Mouse (Mus musculus) forebrain, postnatal 0 days (tissue): Measurements from ENCODE around the gene Wtap. TPM values are rescaled to one million over a fixed set of nuclear protein-coding genes. Genes with fewer than 3 reads are reported as not detected.
"Not testable (repeated sequence)": the region's sequence is repeated elsewhere in the genome, so short reads cannot be mapped to it uniquely, and the experiment has no call there.

ENCODE experiments used
- ATAC-seq: fragments of 200-750 bp; cut with Nextera tagmentation; 2 replicates; pipeline ENCODE4 v1.8.0; 2017; ENCODE audit warnings: mild to moderate bottlenecking, moderate library complexity
- DNase-seq: peaks from one replicate; pipeline ENCODE4 v3.0.0-alpha.2; 2015
- H3K27ac ChIP-seq: fragments of 300-500 bp; sonication (generic); 2 replicates; pipeline ENCODE4 v1.5.1; 2014; ENCODE audit warnings: low read depth, mild to moderate bottlenecking, antibody characterized with exemption, low read length, moderate library complexity, mixed read lengths
- H3K27me3 ChIP-seq: fragments of 300-500 bp; sonication (generic); 2 replicates; pipeline ENCODE4 v1.6.1; 2014; ENCODE audit warnings: mild to moderate bottlenecking, low read length, mixed read lengths; ENCODE audit not compliant: insufficient read depth
- H3K36me3 ChIP-seq: fragments of 300-500 bp; sonication (generic); 2 replicates; pipeline ENCODE4 v1.6.1; 2014; ENCODE audit warnings: mild to moderate bottlenecking, moderate library complexity; ENCODE audit not compliant: insufficient read depth
- H3K4me1 ChIP-seq: fragments of 300-500 bp; sonication (generic); 2 replicates; pipeline ENCODE4 v1.6.1; 2014; ENCODE audit warnings: antibody characterized with exemption; ENCODE audit not compliant: insufficient read depth
- H3K4me2 ChIP-seq: fragments of 300-500 bp; sonication (generic); 2 replicates; pipeline ENCODE4 v1.6.1; 2014; ENCODE audit warnings: low read depth, mild to moderate bottlenecking, moderate library complexity
- H3K4me3 ChIP-seq: fragments of 300-500 bp; sonication (generic); 2 replicates; pipeline ENCODE4 v1.5.1; 2014; ENCODE audit warnings: low read depth, low read length, mixed read lengths
- H3K9ac ChIP-seq: fragments of 300-500 bp; sonication (generic); 2 replicates; pipeline ENCODE4 v1.6.1; 2014; ENCODE audit warnings: mild to moderate bottlenecking
- H3K9me3 ChIP-seq: fragments of 300-500 bp; sonication (generic); 2 replicates; pipeline ENCODE4 v1.6.1; 2016; ENCODE audit warnings: low read length
- CTCF ChIP-seq: sonication (generic); IDR thresholded peaks from 2 replicates; pipeline ENCODE4 v1.5.1; 2016; ENCODE audit warnings: antibody characterized with exemption, control low read depth, low read depth
- WGBS: fragments of 180-500 bp; shearing (Covaris S2); extraction: QIAGEN DNeasy Blood & Tissue Kit; methylation state at CpG from one replicate; pipeline ENCODE4 v1.1.7; 2014; 5-methylcytosine and 5-hydroxymethylcytosine counted together
- polyA plus RNA-seq: library from polyadenylated mRNA; unstranded; fragments of >200 nt; fragmentation: Nextera tagmentation; extraction: Ambion mirVana; gene quantifications from 2 replicates; pipeline ENCODE4 v1.2.1, GENCODE M21; 2015
- total RNA-seq: library from RNA; depleted of rRNA; stranded (reverse); fragments of >200 nt; gene quantifications from 2 replicates; pipeline ENCODE4 v1.2.3, GENCODE M21; 2014

Wtap gene
- total and polyA plus RNA-seq, 2 experiments from 2014 or later: 111 to 148 TPM

DNA sequence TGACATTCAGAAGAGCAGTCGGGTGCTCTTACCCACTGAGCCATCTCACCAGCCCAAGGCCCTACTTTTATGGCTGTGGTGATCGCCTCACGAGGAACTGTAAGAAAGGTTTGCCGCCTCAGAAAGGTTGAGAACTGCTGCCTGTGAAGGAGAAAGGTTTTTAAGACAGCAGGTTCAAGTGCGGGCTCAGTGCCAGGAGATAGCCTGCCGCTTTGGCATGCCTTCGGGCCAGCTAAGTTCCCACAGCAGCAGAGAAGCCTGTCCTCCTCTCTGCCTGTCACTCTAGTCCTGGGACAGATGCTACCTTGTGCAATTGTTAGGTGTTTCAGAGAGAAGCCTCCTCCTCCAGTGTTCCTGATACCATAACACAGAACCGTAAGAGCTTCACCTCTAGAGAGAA, 37.3 kb downstream of the Wtap start:
- no peak overlapping the region for H3K4me2 ChIP-seq
- peaks cover 16% of the 10 kb centered on the region for H3K4me1 ChIP-seq
- no peak overlapping the region for H3K9ac ChIP-seq
- no peaks in the 10 kb centered on the region for H3K9me3 ChIP-seq
- ATAC-seq (no peak), DNase-seq (no peak)
- TF ChIP-seq CTCF: no peak
- whole genome bisulfite sequencing: 87% methylated on average over 8 of the region's 8 CpGs
- no peak overlapping the region for H3K4me3 ChIP-seq
- H3K27ac ChIP-seq: no peak overlapping the region
- peaks cover 30% of the 10 kb centered on the region for H3K36me3 ChIP-seq
- no peaks in the 10 kb centered on the region for H3K27me3 ChIP-seq

DNA sequence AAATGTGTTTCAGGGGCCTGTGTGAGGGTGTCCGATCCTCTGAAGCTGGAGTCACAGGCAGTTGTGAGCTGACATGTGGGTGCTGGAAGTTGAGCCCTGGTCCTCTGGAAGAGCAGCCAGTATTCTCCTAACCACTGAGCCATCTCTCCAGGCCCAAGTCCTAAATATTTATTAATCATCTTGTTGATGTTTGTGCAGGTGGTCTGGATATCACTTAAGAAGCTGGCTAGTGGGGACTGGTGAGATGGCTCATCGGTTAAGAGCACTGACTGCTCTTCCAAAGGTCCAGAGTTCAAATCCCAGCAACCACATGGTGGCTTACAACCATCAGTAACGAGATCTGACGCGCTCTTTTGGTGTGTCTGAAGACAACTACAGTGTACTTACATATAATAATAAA, 44.3 kb downstream of the Wtap start:
- H3K27ac ChIP-seq: no peak overlapping the region
- no peak for TF ChIP-seq CTCF
- ATAC-seq (no peak), DNase-seq (no peak)
- 94% methylated on average over 5 of the region's 5 CpGs for WGBS
- H3K4me1 ChIP-seq: no peaks in the 10 kb centered on the region
- no peak overlapping the region for H3K4me3 ChIP-seq
- H3K9ac ChIP-seq: no peak overlapping the region
- H3K27me3 ChIP-seq: no peaks in the 10 kb centered on the region
- no peak overlapping the region for H3K4me2 ChIP-seq
- no peaks in the 10 kb centered on the region for H3K9me3 ChIP-seq
- H3K36me3 ChIP-seq: peaks cover 62% of the 10 kb centered on the region

DNA sequence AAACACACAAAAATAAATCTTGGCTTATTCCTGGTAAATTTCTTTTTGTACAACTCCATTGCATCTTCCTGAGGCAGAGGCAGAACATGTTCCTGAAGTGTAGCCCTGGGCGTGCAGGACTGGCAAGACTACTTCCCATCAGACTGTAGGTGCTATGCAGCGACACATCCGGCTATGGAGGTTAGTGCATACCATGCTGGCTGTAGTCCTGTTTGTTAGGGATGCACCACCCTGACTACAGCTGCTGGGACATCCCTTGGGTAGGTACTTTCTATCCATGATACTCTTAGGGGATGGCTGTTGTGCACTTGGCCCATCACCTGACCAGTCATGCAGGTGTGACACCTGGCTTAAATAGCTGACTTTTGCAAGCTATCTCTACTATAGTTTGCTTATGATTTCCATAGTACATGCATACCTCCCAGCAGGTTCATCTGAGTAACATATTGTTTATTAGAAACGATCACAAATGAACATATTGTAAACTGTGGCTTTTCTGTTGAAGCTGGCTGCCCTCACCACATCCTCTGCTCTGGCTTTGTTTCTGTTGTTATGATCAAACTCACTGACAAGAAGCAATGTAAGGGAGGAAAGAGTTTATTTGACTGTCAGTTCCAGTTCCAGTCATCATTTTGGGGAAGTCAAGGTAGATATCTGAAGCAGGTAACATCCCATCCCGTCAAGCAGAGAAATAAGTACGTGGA, 51.4 kb downstream of the Wtap start:
- TF ChIP-seq CTCF: no peak
- Histone ChIP-seq H3K4me3 (no peak overlapping the region), H3K9ac (no peak overlapping the region), H3K27ac (no peak overlapping the region), H3K27me3 (no peaks in the 10 kb centered on the region), H3K9me3 (no peaks in the 10 kb centered on the region), H3K36me3 (peaks cover 41% of the 10 kb centered on the region), H3K4me1 (no peaks in the 10 kb centered on the region), H3K4me2 (no peak overlapping the region)
- no peak for ATAC-seq
- WGBS: 94% methylated on average over 6 of the region's 6 CpGs
- DNase-seq: no peak

GRCm38 (mm10) chr17:12941543-12942260, 52.3 kb downstream of the Wtap start:
- peaks cover 39% of the 10 kb centered on the region for H3K36me3 ChIP-seq
- no peak overlapping the region for H3K9ac ChIP-seq
- 74% methylated on average over 8 of the region's 8 CpGs for WGBS
- TF ChIP-seq CTCF: no peak
- H3K27me3 ChIP-seq: no peaks in the 10 kb centered on the region
- no peaks in the 10 kb centered on the region for H3K4me1 ChIP-seq
- DNase-seq: no peak
- no peak overlapping the region for H3K4me3 ChIP-seq
- ATAC-seq: no peak
- no peak overlapping the region for H3K4me2 ChIP-seq
- H3K27ac ChIP-seq: no peak overlapping the region
- no peaks in the 10 kb centered on the region for H3K9me3 ChIP-seq

GRCm38 (mm10) chr17:12940151-12940805, 53.7 kb downstream of the Wtap start, which contains the start of gene Acat3:
Acat3 (minus strand) TSS chr17:12940600.
- H3K27me3 ChIP-seq: no peaks in the 10 kb centered on the region

DNA sequence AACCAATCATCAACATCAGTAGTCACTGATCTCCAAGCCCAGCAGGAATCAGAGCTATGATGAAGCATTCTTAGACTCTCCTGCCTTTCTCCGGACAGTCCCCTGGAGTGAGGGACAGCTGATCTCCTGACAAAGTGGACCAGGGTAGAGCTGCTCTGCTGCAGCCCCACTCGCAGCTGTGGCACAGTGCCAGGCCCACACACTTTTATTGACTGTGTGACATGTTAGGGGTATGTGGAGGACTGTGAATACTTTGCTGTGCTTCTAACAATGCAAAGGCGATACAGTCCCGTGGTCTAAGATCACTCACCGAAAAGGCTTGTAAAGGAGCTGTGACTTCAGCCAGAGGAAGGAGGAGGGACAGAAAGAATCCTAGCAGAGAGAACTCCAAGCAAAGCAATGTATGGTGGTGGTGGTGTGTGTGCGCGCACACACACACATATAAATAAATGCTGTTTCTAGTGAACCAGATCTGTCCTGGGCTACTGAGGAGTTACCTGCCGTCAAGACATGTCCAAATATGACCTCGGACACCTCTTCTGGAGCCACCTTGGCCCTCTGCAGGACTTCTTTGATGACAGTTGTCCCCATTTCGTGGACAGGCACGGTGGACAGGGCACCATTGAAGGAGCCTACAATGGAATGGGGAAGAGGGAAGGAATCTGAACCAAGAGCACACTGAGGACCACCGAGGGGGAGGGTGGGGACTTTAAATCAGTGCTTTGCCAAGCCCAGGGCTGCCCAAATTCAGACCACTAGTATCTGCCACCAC, 54.4 kb downstream of the Wtap start:
- H3K4me2 ChIP-seq: peak overlapping the region; percentile 44
- H3K9ac ChIP-seq, H3K27ac ChIP-seq, H3K4me1 ChIP-seq, H3K27me3 ChIP-seq, DNase-seq, H3K4me3 ChIP-seq, H3K9me3 ChIP-seq: not testable (repeated sequence)
- ATAC-seq: peak; percentile 47; the same call in 1 of the 2 replicates
- 36% methylated on average over 2 of the region's 12 CpGs for WGBS
- peaks cover 22% of the 10 kb centered on the region for H3K36me3 ChIP-seq

More at GRCm38 (mm10) chr17:12940151-12940805, 53.7 kb downstream of the Wtap start, which contains the start of gene Acat3:
- Histone ChIP-seq H3K4me2 (peak within 1 kb of the TSS; percentile 44), H3K36me3 (peaks cover 29% of the 10 kb centered on the region), H3K9me3 (no peaks in the 10 kb centered on the region), H3K27ac (no peak within 1 kb of the TSS), H3K9ac (peak within 1 kb of the TSS; percentile 22; the same call in 1 of the 2 replicates), H3K4me3 (peak within 1 kb of the TSS; percentile 19), H3K4me1 (no peaks in the 10 kb centered on the region)
- DNase-seq: no peak
- 12% methylated on average over 27 of the region's 27 CpGs for WGBS
- no peak for TF ChIP-seq CTCF
- ATAC-seq: peak; percentile 54
